ENCODE assay signal across 13 mouse cellular contexts in the genomic region with DNA sequence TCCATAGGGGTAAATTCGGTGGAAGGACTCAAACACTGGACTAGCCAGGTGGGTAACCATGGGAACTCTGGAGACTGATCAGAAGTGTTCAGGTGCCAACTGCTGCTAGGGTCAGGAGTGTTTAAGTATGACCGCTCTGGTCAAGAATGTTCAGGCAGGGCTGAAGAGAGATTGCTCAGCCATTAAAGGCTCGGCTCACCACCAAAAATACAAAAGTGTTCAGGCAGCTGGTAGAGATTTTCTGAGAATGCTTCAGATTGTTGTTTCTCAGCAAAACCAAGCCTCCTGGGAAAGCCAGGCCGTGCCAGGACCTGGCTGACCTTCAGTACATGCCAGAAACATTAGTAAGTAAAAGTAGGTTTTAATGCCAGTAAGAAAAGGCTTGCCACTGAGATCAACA. TPM values are rescaled to one million over a fixed set of nuclear protein-coding genes. Genes with fewer than 3 reads are reported as not detected.
A peak's percentile ranks its signal among the peaks of the same experiment; 100 is the strongest.
DNase-seq lines count a peak whose midpoint lies in the region; ATAC-seq and TF ChIP-seq lines count a peak whose summit lies in the region.
"Had no signal": no experiment of that assay in that cellular context is flagged by ENCODE, and none has a peak within 500 bp of the region (broad histone marks: within the 10 kb centered on the region; RNA-seq: fewer than 3 reads in every experiment).

No protein-coding gene starts in this region.

- H3K4me3 ChIP-seq in kidney, embryonic 14.5 days (ENCODE audit: low read length), result no peak overlapping the region
- H3K4me3 ChIP-seq in lung, postnatal 0 days (ENCODE audit: low read depth, low read length), result no peak overlapping the region
- no peak overlapping the region for H3K4me3 ChIP-seq in forebrain, embryonic 13.5 days
- H3K4me3 ChIP-seq: hindbrain, embryonic 10.5 days; neural tube, embryonic 13.5 days had no signal

- 78% methylated on average over 4 of the region's 4 CpGs for WGBS in kidney, embryonic 14.5 days
- WGBS in lung, postnatal 0 days, result 47% methylated on average over 4 of the region's 4 CpGs
- WGBS in forebrain, embryonic 13.5 days, result 78% methylated on average over 4 of the region's 4 CpGs

- H3K36me3 ChIP-seq in kidney, embryonic 14.5 days (ENCODE audit: control insufficient read depth, insufficient read depth, low read length), result no peaks in the 10 kb centered on the region
- H3K36me3 ChIP-seq in lung, postnatal 0 days (ENCODE audit: insufficient read depth, low read length), result no peaks in the 10 kb centered on the region
- H3K36me3 ChIP-seq in forebrain, embryonic 13.5 days (ENCODE audit: poor library complexity, severe bottlenecking), result no peaks in the 10 kb centered on the region
- H3K36me3 ChIP-seq: hindbrain, embryonic 10.5 days; neural tube, embryonic 13.5 days had no signal

- H3K9ac ChIP-seq in kidney, embryonic 14.5 days (ENCODE audit: low read depth, low read length), result no peak overlapping the region
- H3K9ac ChIP-seq in lung, postnatal 0 days (replicated peaks; ENCODE audit: low read depth), result no peak overlapping the region
- no peak overlapping the region for H3K9ac ChIP-seq in forebrain, embryonic 13.5 days
- H3K9ac ChIP-seq: neural tube, embryonic 13.5 days had no signal

- no peak for TF ChIP-seq EP300 in lung, postnatal 0 days (IDR thresholded peaks at IDR 0.05)

- H3K27me3 ChIP-seq in kidney, embryonic 14.5 days (ENCODE audit: control insufficient read depth, insufficient read depth, low read length), result no peaks in the 10 kb centered on the region
- no peaks in the 10 kb centered on the region for H3K27me3 ChIP-seq in lung, postnatal 0 days (replicated peaks; ENCODE audit: insufficient read depth, low read length)
- no peaks in the 10 kb centered on the region for H3K27me3 ChIP-seq in forebrain, embryonic 13.5 days
- H3K27me3 ChIP-seq: neural tube, embryonic 13.5 days had no signal

- DNase-seq in kidney, adult 11 months, result peak; percentile 33
- DNase-seq in adrenal gland, adult (ENCODE audit: inconsistent age in 2 of 2, low spot score in 1 of 2), result peak; percentile 72 to 90
- peak; percentile 39 for DNase-seq in heart, adult 8-10 months (ENCODE audit: low spot score)
- peak; percentile 49 for DNase-seq in lung, postnatal 0 days (ENCODE audit: low spot score)
- no peak for DNase-seq in embryo, embryonic 11 days
- no peak for DNase-seq in left cerebral cortex, adult 9 months (ENCODE audit: low spot score in 2 of 2)
- DNase-seq: layer of hippocampus, postnatal 36 days had no signal

- H3K4me1 ChIP-seq in kidney, embryonic 14.5 days (ENCODE audit: control insufficient read depth, insufficient read depth, low read length), result no peaks in the 10 kb centered on the region
- no peaks in the 10 kb centered on the region for H3K4me1 ChIP-seq in lung, postnatal 0 days (ENCODE audit: insufficient read depth, low read depth, low read length)
- H3K4me1 ChIP-seq in forebrain, embryonic 13.5 days, result no peaks in the 10 kb centered on the region
- H3K4me1 ChIP-seq: hindbrain, embryonic 10.5 days; neural tube, embryonic 13.5 days had no signal

- H3K27ac ChIP-seq in kidney, embryonic 14.5 days (ENCODE audit: low read depth, low read length), result no peak overlapping the region
- no peak overlapping the region for H3K27ac ChIP-seq in lung, postnatal 0 days (ENCODE audit: low read length)
- H3K27ac ChIP-seq in forebrain, embryonic 13.5 days, result no peak overlapping the region
- H3K27ac ChIP-seq: hindbrain, embryonic 10.5 days; macrophage; neural tube, embryonic 13.5 days had no signal

- no peaks in the 10 kb centered on the region for H3K9me3 ChIP-seq in kidney, embryonic 14.5 days (ENCODE audit: control insufficient read depth, low read length)
- H3K9me3 ChIP-seq in lung, postnatal 0 days (ENCODE audit: low read length), result no peaks in the 10 kb centered on the region
- H3K9me3 ChIP-seq in forebrain, embryonic 13.5 days (replicated peaks), result no peaks in the 10 kb centered on the region
- H3K9me3 ChIP-seq: hindbrain, embryonic 10.5 days; neural tube, embryonic 13.5 days had no signal

- no peak for ATAC-seq in kidney, embryonic 14.5 days (ENCODE audit: low FRiP score, low TSS enrichment)
- peak; percentile 87 for ATAC-seq in lung, postnatal 0 days
- ATAC-seq in forebrain, embryonic 13.5 days, result no peak

- TF ChIP-seq CTCF in lung, postnatal 0 days (IDR thresholded peaks at IDR 0.05), result no peak

- no peak overlapping the region for H3K4me2 ChIP-seq in kidney, embryonic 14.5 days (replicated peaks; ENCODE audit: low read depth, low read length)
- no peak overlapping the region for H3K4me2 ChIP-seq in lung, postnatal 0 days (replicated peaks; ENCODE audit: low read depth, low read length)
- H3K4me2 ChIP-seq in forebrain, embryonic 13.5 days, result no peak overlapping the region
- H3K4me2 ChIP-seq: neural tube, embryonic 13.5 days had no signal

RNA-seq across cellular contexts. Expression of a gene that starts 9.7 kb away (rescaled TPM):
- not detected in 2 replicates for polyA plus RNA-seq in kidney, embryonic 14.5 days (2014; fragmentation: Nextera tagmentation; extraction: Ambion mirVana)
- total RNA-seq in heart, adult 8-10 months (2022), result not detected
- not detected in 2 replicates for polyA plus RNA-seq in lung, postnatal 0 days (2015; fragmentation: Nextera tagmentation; extraction: Ambion mirVana)
- not detected in 2 replicates for polyA plus RNA-seq in forebrain, embryonic 13.5 days (2015; fragmentation: Nextera tagmentation; extraction: Ambion mirVana)
- total RNA-seq: CH12.LX had no signal
- polyA plus RNA-seq: hindbrain, embryonic 10.5 days; macrophage; neural tube, embryonic 13.5 days had no signal

Comparison
In these comparisons a context has a peak if more than half of its experiments do, and no peak if none do; other contexts are left out.
1. DNase-seq: peak in kidney, adult 11 months (single experiment), adrenal gland, adult (2 of 2), heart, adult 8-10 months (single experiment) and lung, postnatal 0 days (single experiment); none in embryo, embryonic 11 days (single experiment) and left cerebral cortex, adult 9 months (0 of 2).